Mouse (Mus musculus) brain, embryonic 14.5 days (tissue): Measurements from ENCODE around the gene Carns1. TPM values are rescaled to one million over a fixed set of nuclear protein-coding genes. Genes with fewer than 3 reads are reported as not detected.
A peak's percentile ranks its signal among the peaks of the same experiment; 100 is the strongest.

Experiments used
- DNase-seq: peaks from one replicate; pipeline ENCODE4 v3.0.0-alpha.2; 2011; ENCODE audit warnings: low read depth
- CTCF ChIP-seq: fragments of 200-500 bp; IDR thresholded peaks from 2 replicates; pipeline ENCODE4 v1.5.1; 2012; ENCODE audit warnings: inconsistent platforms, mild to moderate bottlenecking, moderate library complexity, borderline replicate concordance; ENCODE audit not compliant: insufficient read depth, insufficient read length; ENCODE audit errors: extremely low read depth
- POLR2A ChIP-seq: fragments of 200-500 bp; IDR thresholded peaks from 2 replicates; pipeline ENCODE4 v1.6.1; 2012; ENCODE audit warnings: mild to moderate bottlenecking, inconsistent platforms, borderline replicate concordance; ENCODE audit not compliant: poor library complexity, insufficient read depth, insufficient read length, severe bottlenecking; ENCODE audit errors: extremely low read depth
- polyA plus RNA-seq: library from polyadenylated mRNA; depleted of rRNA; stranded (reverse); fragments of >200 nt; gene quantifications from 2 replicates; pipeline ENCODE4 v1.2.3, GENCODE M21; 2012

The Carns1 gene
- polyA plus RNA-seq, 1 experiment, result 4.3 TPM

GRCm38 (mm10) chr19:4214071-4214770, 38.9 kb upstream of the Carns1 start, which contains the start of the genes Clcf1 and AC109138.7:
Clcf1 (plus strand) TSS chr19:4214238.
AC109138.7 (plus strand) TSS chr19:4214357.
- TF ChIP-seq CTCF, result no peak
- no peak for TF ChIP-seq POLR2A
- DNase-seq, result no peak

GRCm38 (mm10) chr19:4213524-4213974, 38.3 kb upstream of the Carns1 start:
- TF ChIP-seq POLR2A, result no peak
- TF ChIP-seq CTCF, result no peak
- no peak for DNase-seq

DNA sequence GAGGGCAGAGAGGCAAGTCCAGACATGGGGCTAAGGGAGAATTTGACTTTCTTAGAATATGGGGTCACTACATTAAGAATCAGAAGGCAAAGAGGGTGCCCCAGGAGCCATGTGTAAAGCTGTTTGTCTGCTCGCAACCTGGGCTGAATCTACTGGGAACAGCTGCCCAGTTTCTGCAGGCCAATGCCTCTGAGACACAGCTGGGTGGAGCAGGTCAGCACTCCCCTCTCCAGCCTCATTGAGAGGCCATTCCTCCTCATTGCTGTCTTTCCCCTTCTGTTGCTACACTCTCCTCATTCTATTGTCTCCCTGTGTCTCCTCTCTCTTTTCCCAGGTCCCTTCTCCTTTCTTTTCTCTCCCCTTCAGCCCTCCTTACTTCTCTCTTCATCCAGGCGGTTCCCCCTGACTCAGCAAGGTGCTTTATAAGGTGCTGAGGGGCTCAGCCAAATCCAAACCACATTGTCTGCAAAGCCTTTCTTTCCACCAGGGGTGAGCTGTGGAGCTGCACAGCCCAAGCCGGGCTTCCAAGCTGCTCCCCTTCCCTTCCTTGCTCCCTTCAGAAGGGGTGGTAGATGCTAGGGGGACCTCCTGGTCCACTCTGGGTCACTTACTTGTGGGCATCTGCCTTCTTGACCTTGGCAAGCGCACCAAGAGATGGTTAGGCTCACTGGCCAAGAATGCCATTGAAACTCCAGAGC, 36.8 kb upstream of the Carns1 start:
- TF ChIP-seq CTCF (no peak), POLR2A (no peak)
- DNase-seq, result no peak

DNA sequence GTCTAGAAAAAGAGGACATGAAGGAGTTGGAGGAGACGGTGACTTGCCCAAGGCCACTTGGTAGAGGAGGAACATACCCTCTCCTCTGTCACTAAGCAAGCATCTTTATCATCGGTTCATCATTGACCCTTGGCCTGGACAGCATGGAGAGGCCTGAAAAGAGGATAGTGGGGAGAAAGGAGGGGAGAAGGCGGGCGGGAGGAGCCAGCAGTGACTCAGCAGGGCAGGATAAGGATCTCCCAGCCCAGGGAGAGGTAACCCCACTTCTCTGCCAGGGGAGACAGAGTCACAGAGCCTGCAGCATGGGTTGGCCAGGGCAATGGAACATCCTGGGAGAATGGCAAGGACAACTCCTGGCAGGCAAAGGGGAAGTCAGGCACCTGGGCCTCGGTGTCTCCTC, 33.3 kb upstream of the Carns1 start:
- no peak for TF ChIP-seq POLR2A
- TF ChIP-seq CTCF, result no peak
- no peak for DNase-seq

GRCm38 (mm10) chr19:4206971-4207370, 31.7 kb upstream of the Carns1 start:
- TF ChIP-seq POLR2A, result no peak
- TF ChIP-seq CTCF, result peak; percentile 95
- DNase-seq, result peak; percentile 70

DNA sequence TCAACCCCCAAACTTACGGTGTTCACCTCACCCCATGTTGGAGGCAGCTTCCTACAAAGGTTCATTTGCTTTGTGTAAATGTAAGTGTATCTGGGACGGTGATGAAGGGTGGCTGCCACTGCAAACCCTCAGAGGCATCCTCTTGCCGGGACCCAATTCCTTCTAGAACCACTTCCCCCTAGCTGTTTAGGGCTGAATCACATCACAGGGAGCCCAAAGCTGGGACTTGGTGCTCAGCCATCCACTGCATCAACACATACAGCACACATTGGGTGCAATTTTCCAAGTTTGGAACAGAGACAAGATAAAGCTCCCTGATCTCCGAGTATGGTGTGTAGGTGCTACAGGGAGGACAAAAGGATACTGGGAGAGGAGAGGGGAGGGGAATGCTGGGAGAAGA, 29.6 kb upstream of the Carns1 start:
- TF ChIP-seq POLR2A, result no peak
- TF ChIP-seq CTCF, result no peak
- DNase-seq, result no peak

- no peak for DNase-seq
- TF ChIP-seq POLR2A (no peak), CTCF (no peak)
Measured at GRCm38 (mm10) chr19:4203604-4204326, 28.5 kb upstream of the Carns1 start.

DNA sequence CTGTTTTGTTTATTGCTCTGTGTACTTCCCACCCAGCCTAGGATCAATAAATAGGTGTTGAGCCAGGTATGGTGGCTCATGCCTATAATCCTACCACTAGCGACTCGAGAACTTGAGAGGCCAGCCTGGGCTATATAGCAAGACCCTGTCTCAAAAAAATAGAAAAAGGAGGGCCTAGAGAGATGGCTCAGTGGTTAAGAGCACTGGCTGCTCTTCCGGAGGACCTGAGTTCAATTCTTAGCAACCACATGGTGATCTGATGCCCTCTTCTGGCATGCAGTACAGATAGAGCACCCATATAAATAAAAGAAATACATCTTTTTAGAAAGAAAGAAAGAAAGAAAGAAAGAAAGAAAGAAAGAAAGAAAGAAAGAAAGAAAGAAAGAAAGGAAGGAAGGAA, 27.9 kb upstream of the Carns1 start:
- TF ChIP-seq CTCF, result no peak
- TF ChIP-seq POLR2A, result no peak
- no peak for DNase-seq

- TF ChIP-seq POLR2A (no peak), CTCF (no peak)
- no peak for DNase-seq
Measured at GRCm38 (mm10) chr19:4202149-4202548, 26.9 kb upstream of the Carns1 start.

GRCm38 (mm10) chr19:4201291-4201909, 26.1 kb upstream of the Carns1 start, which contains the start of gene Rad9a:
Rad9a (minus strand) TSS chr19:4201662.
- peak; percentile 98 for DNase-seq
- TF ChIP-seq POLR2A (peak; percentile 30; the same call in 1 of the 2 replicates), CTCF (no peak)

DNA sequence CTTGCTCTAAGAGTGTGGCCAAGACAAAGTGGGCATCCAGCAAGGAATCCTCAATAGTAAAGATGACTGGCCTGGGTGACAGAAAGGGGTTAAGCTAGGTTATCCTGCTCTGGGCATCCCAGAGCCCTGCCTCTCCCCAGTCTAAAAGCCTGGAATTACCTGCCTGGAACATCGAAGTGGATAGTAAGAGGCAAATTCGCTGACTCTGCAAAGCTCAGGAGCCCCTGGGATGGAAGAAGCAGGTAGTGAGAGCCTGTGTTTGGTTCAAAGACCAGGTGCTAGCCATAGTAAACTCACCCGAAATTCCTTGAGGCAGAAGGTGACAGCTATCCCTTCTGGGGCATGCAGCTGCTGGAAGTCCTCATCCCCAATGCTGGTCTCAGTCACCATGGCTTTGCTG, 21.9 kb upstream of the Carns1 start:
- TF ChIP-seq POLR2A, result no peak
- no peak for TF ChIP-seq CTCF
- no peak for DNase-seq
